Mouse (Mus musculus): ENCODE data around the gene B3glct. TPM values are rescaled to one million over a fixed set of nuclear protein-coding genes. Genes with fewer than 3 reads are reported as not detected.

B3glct gene
- polyA plus RNA-seq, 1 experiment from 2014 or later, result 8.0 TPM

- peak overlapping the region; percentile 88 for H3K9ac ChIP-seq
- peak overlapping the region; percentile 95 for H3K4me2 ChIP-seq
- WGBS, result under 1% methylated on average over 15 of the region's 15 CpGs
- peak overlapping the region; percentile 88 for H3K4me3 ChIP-seq
- no peaks in the 10 kb centered on the region for H3K9me3 ChIP-seq (replicated peaks)
- peaks cover 3% of the 10 kb centered on the region; the same call in 1 of the 2 replicates for H3K27me3 ChIP-seq
- no peaks in the 10 kb centered on the region for H3K36me3 ChIP-seq
- peaks cover 11% of the 10 kb centered on the region for H3K4me1 ChIP-seq (replicated peaks)
- ATAC-seq (replicated peaks; ENCODE audit: insufficient number of reproducible peaks, insufficient read depth, low FRiP score, low read depth), result 0 out of 2 replicates have a peak, but pooled peaks have one; percentile 1
- no peak overlapping the region for H3K27ac ChIP-seq
Observed at GRCm38 (mm10) chr5:149678990-149679348, 939 bp downstream of the B3glct start.

DNA sequence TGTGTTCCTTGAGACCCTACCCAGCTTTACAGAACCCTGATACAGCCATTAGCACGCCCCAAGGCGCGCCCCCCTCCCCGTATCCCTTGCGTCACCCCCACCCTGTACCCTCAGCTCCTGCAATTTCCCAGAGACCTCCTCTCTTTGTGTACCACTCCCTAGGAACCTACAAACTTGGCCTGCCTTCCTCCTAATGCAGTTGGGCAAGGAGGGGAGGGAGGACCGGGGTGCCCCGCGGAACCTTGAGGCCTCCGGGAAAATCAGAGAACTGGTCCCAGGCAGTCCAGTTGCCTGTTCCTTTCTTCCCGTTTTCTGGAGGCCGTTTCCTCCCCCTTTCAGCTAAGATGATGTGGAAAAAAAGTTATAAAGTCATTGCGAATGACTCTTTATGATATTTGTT, 1.3 kb downstream of the B3glct start:
- ATAC-seq (replicated peaks; ENCODE audit: insufficient number of reproducible peaks, insufficient read depth, low FRiP score, low read depth), result no peak
- H3K9ac ChIP-seq, result no peak overlapping the region

DNA sequence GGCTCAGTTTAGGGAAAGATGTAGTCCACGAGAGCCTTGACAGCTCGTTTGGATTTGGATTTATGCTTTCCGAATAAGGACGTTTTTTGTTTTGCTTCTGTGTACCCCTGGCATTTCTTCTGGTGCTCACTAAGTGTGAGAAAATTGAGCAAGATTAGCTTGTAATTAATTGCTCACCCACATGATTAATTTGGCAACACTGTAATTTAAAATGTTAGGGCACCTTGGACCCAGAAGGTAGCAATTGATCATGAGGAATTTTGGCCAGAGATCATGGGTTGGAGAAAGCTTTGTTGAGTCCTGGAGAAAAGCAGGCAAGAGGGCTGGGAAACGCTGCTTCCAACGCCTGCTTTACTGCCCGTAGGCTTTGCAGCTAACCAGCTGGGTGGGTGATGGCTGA, 1.9 kb downstream of the B3glct start:
- Histone ChIP-seq H3K9ac (no peak overlapping the region), H3K9me3 (replicated peaks) (no peaks in the 10 kb centered on the region), H3K4me2 (no peak overlapping the region), H3K36me3 (no peaks in the 10 kb centered on the region), H3K27me3 (peaks cover 3% of the 10 kb centered on the region; the same call in 1 of the 2 replicates), H3K4me3 (no peak overlapping the region), H3K27ac (no peak overlapping the region), H3K4me1 (replicated peaks) (peaks cover 11% of the 10 kb centered on the region)
- ATAC-seq (replicated peaks; ENCODE audit: insufficient number of reproducible peaks, insufficient read depth, low FRiP score, low read depth), result no peak
- WGBS, result 76% methylated on average over 7 of the region's 7 CpGs

More for the DNA sequence above, 1.3 kb downstream of the B3glct start:
- Histone ChIP-seq H3K4me2 (peak overlapping the region; percentile 95), H3K27me3 (peaks cover 3% of the 10 kb centered on the region; the same call in 1 of the 2 replicates), H3K27ac (no peak overlapping the region), H3K4me3 (peak overlapping the region; percentile 88), H3K36me3 (no peaks in the 10 kb centered on the region), H3K4me1 (replicated peaks) (peaks cover 11% of the 10 kb centered on the region), H3K9me3 (replicated peaks) (no peaks in the 10 kb centered on the region)
- WGBS, result 16% methylated on average over 12 of the region's 12 CpGs

DNA sequence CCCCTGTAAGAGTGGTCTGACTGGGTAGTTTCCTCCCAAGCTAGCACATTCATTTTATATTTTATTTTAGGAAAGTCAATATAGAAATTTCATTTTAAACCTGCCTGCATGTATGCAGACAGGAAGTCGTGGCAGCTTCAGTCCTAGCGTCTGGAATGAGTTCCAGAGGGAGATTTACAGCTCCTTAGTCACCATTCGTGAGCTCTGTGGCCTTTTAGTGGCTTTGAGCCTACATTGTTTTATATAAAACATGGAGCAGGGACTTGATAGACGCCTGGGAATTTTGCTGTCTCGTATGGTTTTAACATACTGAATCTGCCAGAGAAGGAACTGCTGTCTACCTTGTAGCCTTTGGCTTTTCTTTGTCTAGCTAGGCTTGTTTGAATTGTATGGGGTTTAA, 2.9 kb downstream of the B3glct start:
- Histone ChIP-seq H3K9me3 (replicated peaks) (no peaks in the 10 kb centered on the region), H3K4me3 (no peak overlapping the region), H3K9ac (no peak overlapping the region), H3K27me3 (peaks cover 3% of the 10 kb centered on the region; the same call in 1 of the 2 replicates), H3K27ac (no peak overlapping the region), H3K4me1 (replicated peaks) (peaks cover 11% of the 10 kb centered on the region), H3K4me2 (no peak overlapping the region), H3K36me3 (no peaks in the 10 kb centered on the region)
- 68% methylated on average over 5 of the region's 5 CpGs for WGBS
- no peak for ATAC-seq (replicated peaks; ENCODE audit: insufficient number of reproducible peaks, insufficient read depth, low FRiP score, low read depth)

DNA sequence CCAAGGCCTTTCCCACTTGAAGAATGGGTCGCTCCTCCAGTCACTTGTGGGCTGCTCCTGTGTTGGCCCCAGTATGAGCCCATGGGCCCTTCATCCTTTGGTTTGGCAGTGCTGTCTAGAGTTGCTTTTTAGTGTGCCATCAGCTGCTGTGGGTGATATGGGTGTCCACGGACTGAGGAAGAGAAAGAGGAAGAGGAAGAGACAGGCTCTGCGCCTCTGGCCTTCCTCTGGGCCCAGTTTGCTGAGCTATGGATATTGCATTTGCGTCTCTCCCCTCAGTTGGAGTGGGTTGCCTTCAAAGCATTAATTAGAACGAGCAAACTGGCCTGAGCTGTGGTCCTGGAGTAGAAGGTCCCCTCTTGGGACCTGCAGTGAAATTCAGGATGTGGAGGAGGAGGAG, 11.8 kb downstream of the B3glct start:
- H3K9me3 ChIP-seq (replicated peaks), result no peaks in the 10 kb centered on the region
- WGBS, result 67% methylated on average over 5 of the region's 5 CpGs
- no peak overlapping the region for H3K9ac ChIP-seq
- no peak overlapping the region for H3K4me3 ChIP-seq
- H3K27ac ChIP-seq, result no peak overlapping the region
- no peaks in the 10 kb centered on the region for H3K36me3 ChIP-seq
- H3K4me1 ChIP-seq (replicated peaks), result no peaks in the 10 kb centered on the region
- no peak for ATAC-seq (replicated peaks; ENCODE audit: insufficient number of reproducible peaks, insufficient read depth, low FRiP score, low read depth)
- no peak overlapping the region for H3K4me2 ChIP-seq
- H3K27me3 ChIP-seq, result no peaks in the 10 kb centered on the region

GRCm38 (mm10) chr5:149692548-149692947, 14.5 kb downstream of the B3glct start:
- ATAC-seq (replicated peaks; ENCODE audit: insufficient number of reproducible peaks, insufficient read depth, low FRiP score, low read depth), result no peak
- Histone ChIP-seq H3K4me3 (no peak overlapping the region), H3K36me3 (no peaks in the 10 kb centered on the region), H3K4me2 (no peak overlapping the region), H3K4me1 (replicated peaks) (no peaks in the 10 kb centered on the region), H3K9ac (no peak overlapping the region), H3K27me3 (no peaks in the 10 kb centered on the region), H3K27ac (no peak overlapping the region), H3K9me3 (replicated peaks) (no peaks in the 10 kb centered on the region)
- WGBS, result 74% methylated on average over 11 of the region's 11 CpGs

- no peaks in the 10 kb centered on the region for H3K36me3 ChIP-seq
- 77% methylated on average over 2 of the region's 2 CpGs for WGBS
- H3K9ac ChIP-seq, result no peak overlapping the region
- H3K4me2 ChIP-seq, result no peak overlapping the region
- ATAC-seq (replicated peaks; ENCODE audit: insufficient number of reproducible peaks, insufficient read depth, low FRiP score, low read depth), result no peak
- no peaks in the 10 kb centered on the region for H3K9me3 ChIP-seq (replicated peaks)
- H3K27ac ChIP-seq, result no peak overlapping the region
- no peaks in the 10 kb centered on the region for H3K4me1 ChIP-seq (replicated peaks)
- H3K4me3 ChIP-seq, result no peak overlapping the region
- H3K27me3 ChIP-seq, result no peaks in the 10 kb centered on the region
Observed at GRCm38 (mm10) chr5:149693200-149693599, 15.2 kb downstream of the B3glct start.

DNA sequence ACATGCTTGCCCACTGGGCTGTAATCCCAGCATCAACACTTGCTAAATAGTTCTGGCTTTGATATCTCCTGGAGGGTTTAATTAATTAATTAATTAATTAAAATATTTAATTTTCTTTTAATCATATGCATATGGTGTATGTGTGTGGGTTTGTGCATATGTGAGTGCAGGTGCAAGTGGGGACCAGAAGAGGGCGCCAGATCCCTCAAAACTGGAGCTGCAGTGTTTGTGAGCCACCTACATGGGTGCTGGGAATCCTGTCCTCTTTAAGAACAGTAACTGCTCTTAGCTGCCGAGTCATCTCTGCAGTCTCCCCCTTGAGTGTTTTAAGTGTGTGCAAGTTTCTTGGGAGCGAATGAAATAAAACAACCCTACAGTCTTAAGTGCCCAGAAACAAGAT, 15.9 kb downstream of the B3glct start:
- Histone ChIP-seq H3K4me3 (no peak overlapping the region), H3K27me3 (no peaks in the 10 kb centered on the region), H3K27ac (no peak overlapping the region), H3K4me2 (no peak overlapping the region), H3K9ac (no peak overlapping the region), H3K4me1 (replicated peaks) (no peaks in the 10 kb centered on the region), H3K36me3 (no peaks in the 10 kb centered on the region), H3K9me3 (replicated peaks) (no peaks in the 10 kb centered on the region)
- no peak for ATAC-seq (replicated peaks; ENCODE audit: insufficient number of reproducible peaks, insufficient read depth, low FRiP score, low read depth)
- 81% methylated on average over 3 of the region's 3 CpGs for WGBS

DNA sequence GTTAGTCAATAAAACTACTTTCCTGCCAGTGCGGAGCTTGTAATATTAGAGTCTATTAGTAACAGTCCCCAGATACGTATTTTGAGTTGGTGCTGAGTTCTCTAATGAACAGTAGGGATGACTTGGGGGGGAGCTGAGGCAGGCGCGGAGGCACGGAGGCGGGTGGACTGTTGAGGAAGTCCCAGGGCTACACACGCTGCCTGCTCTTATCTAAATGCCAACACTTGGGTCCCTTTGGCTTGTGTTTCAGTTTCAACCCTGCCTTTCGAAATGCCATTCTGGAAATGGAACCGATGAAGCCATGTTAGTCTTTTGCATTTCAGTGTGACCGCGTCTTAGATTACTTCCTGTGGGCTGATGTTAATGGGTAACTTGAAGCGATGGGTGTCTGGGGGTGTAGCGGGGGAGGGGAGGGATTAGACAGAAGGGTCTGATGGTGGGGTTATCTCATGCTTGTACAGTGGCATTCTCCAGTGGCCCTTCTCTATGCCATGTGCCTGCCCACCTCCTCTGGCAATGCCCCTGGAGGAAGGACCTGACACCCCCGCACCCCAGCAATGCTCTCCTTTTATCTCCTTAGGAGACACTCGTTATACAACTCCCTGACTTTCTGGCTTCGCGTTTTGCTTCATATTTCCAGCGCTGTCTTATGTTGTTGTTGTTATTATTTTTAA, 17.2 kb downstream of the B3glct start:
- Histone ChIP-seq H3K27ac (no peak overlapping the region), H3K4me2 (no peak overlapping the region), H3K27me3 (no peaks in the 10 kb centered on the region), H3K36me3 (no peaks in the 10 kb centered on the region), H3K9ac (no peak overlapping the region), H3K9me3 (replicated peaks) (no peaks in the 10 kb centered on the region), H3K4me1 (replicated peaks) (no peaks in the 10 kb centered on the region), H3K4me3 (no peak overlapping the region)
- ATAC-seq (replicated peaks; ENCODE audit: insufficient number of reproducible peaks, insufficient read depth, low FRiP score, low read depth), result no peak
- WGBS, result 78% methylated on average over 18 of the region's 18 CpGs

DNA sequence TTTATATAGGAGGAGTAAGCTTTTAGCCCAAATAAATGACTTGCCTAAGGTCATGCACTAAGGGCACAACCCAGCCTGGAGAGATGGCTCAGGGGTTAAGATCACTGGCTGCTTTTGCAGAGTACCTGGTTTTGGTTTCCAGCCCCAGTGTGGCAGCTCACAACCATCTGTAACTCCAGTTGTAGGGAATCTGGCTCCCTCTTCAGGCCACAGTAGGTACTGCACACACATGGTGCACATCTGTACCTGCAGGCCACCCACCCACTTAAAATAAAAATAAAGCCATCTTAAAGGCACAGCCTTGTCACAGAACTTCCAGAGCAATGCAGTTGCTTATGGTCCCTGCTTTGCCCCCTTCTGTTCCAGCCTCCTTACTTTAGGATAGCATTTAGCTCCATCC, 24.7 kb downstream of the B3glct start:
- Histone ChIP-seq H3K4me1 (replicated peaks) (no peaks in the 10 kb centered on the region), H3K9ac (no peak overlapping the region), H3K27ac (no peak overlapping the region), H3K4me3 (no peak overlapping the region), H3K27me3 (no peaks in the 10 kb centered on the region), H3K36me3 (no peaks in the 10 kb centered on the region), H3K9me3 (replicated peaks) (no peaks in the 10 kb centered on the region), H3K4me2 (no peak overlapping the region)
- ATAC-seq (replicated peaks; ENCODE audit: insufficient number of reproducible peaks, insufficient read depth, low FRiP score, low read depth), result no peak

DNA sequence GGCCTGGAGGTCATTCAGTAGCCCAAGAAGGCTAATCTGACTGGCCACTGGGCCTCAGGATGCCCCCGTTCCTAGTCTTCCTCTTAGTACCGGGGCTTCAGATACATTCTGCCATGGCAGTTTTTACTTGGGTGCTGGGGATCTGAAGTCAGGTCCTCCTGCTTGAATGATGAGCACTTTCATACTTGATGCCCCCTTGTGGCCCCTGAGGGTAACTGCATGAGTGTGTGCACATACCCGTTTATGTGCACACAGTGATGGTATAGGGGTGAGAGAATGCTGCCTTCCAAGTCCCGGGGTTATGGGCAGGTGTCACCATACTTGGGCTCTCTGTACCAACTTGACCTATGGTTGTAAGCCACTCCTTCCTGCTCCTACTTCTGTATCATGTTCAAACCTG, 33.5 kb downstream of the B3glct start:
- no peak for ATAC-seq (replicated peaks; ENCODE audit: insufficient number of reproducible peaks, insufficient read depth, low FRiP score, low read depth)
- H3K36me3 ChIP-seq, result no peaks in the 10 kb centered on the region
- H3K27me3 ChIP-seq, result no peaks in the 10 kb centered on the region
- no peaks in the 10 kb centered on the region for H3K9me3 ChIP-seq (replicated peaks)
- no peak overlapping the region for H3K27ac ChIP-seq
- H3K4me1 ChIP-seq (replicated peaks), result 0 out of 2 replicates have a peak, but pooled peaks cover 3% of the 10 kb centered on the region
- H3K4me3 ChIP-seq, result no peak overlapping the region
- H3K9ac ChIP-seq, result no peak overlapping the region
- 95% methylated on average over 4 of the region's 4 CpGs for WGBS
- no peak overlapping the region for H3K4me2 ChIP-seq

- 33% methylated on average over 11 of the region's 11 CpGs for WGBS
- Histone ChIP-seq H3K9ac (no peak overlapping the region), H3K36me3 (no peaks in the 10 kb centered on the region), H3K9me3 (replicated peaks) (no peaks in the 10 kb centered on the region), H3K4me1 (replicated peaks) (0 out of 2 replicates have a peak, but pooled peaks cover 3% of the 10 kb centered on the region), H3K4me2 (peak overlapping the region; percentile 62), H3K27me3 (no peaks in the 10 kb centered on the region), H3K27ac (no peak overlapping the region), H3K4me3 (peak overlapping the region; percentile 33)
- no peak for ATAC-seq (replicated peaks; ENCODE audit: insufficient number of reproducible peaks, insufficient read depth, low FRiP score, low read depth)
Observed at GRCm38 (mm10) chr5:149713170-149713774, 35.2 kb downstream of the B3glct start.
